Mouse (Mus musculus): Measurements from ENCODE around the gene Rsrc1.

Gene Rsrc1

DNA sequence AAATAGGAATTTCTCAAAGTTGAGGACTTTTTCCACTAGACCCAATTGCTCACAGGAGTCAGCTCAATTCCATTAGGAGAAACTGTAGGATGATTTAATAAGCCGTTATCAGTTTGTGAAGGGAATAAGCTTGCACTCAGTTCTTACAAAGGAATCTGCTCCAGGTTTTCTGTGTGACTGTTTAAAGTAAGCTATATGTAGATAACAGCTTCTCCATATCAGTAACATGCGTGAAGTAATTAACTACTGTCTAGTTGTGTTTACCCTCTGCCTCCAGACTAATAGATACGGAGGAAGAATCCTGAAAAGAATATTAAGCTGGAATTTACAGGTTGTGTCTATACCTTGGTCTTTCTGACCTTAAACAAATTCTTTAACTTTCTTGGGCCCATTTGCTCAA is 299.1 kb downstream of the Rsrc1 start:
- no peak for DNase-seq (ENCODE audit: low read depth, low spot score)

GRCm38 (mm10) chr3:67284039-67284438 is 302.8 kb downstream of the Rsrc1 start:
- no peak for DNase-seq (ENCODE audit: low read depth, low spot score)

DNA sequence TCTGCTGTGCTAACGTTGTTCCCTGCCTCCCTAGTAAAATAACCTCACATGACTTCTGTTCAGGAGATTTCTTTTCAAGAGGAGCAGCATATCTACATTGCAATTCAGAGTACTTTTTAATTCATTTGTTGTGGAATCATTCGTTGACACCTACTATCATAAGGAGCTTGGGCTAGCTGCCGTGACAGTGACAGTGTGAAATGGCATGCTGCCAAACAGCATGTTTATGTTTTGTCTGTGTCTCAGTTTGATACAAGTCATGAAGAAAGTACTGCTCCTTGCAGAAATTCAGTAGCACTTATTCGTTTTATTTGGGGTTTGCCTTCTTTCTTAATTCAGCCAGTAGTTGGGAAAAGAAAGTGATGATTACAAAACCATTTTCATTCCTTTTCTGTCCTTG is 303.7 kb downstream of the Rsrc1 start:
- DNase-seq (ENCODE audit: low read depth, low spot score) = no peak

DNA sequence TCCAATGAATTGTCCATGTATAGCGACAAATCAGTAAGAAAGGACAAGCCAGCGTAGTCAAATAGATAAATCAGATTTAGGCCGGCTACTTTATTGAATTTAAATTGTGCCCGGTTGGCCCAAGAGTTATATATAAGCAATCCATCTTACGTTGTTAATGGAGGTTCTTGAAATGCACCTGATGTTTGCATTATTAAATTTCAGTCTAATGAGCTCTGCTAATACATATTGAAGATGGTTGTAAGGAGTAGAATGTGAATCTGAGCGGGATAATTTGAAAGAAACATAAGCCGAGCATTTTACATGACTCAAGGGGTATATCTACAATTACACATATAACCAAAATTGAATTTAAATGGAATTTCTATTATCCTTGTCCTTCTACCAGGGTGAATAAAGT is 307.5 kb downstream of the Rsrc1 start:
- no peak for DNase-seq (ENCODE audit: low read depth, low spot score)

DNA sequence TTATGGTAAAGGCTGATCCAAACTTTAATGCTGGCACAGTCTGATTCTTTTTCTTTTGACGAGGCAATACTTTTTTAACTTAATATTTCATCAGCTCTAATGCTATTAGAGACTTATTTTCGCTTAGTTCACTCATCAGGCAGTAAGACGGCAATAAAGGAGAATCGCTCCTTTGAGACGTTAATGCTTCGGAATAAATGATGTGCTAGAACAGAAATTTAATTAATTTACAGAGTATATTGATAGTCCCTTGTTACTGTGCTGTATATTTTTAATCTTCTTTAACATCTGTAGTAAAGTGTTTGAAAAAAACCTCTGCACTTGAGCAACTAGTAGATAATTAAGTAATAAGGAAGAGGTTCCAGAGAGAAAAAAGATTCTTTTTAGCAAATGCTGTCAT is 308.3 kb downstream of the Rsrc1 start:
- no peak for DNase-seq (ENCODE audit: low read depth, low spot score)

DNA sequence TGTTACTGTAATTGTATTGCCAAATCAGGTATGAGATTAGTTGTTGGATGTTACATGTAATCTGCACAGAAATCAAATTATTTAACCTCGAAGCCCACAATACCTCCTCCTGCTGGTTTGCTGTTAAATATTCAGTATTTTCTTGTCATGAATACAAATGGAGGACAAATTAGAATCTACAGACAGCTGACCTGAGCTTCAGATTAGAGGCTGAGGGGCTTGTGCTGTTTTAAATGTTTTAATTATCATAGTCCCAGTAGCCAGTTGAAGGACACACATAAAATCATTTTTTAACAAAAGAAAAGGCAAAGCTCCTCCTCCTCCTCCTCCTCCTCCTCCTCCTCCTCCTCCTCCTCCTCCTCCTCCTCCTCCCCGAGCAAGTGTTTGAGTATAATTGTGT is 327.5 kb downstream of the Rsrc1 start:
- DNase-seq (ENCODE audit: low read depth, low spot score) = no peak

DNA sequence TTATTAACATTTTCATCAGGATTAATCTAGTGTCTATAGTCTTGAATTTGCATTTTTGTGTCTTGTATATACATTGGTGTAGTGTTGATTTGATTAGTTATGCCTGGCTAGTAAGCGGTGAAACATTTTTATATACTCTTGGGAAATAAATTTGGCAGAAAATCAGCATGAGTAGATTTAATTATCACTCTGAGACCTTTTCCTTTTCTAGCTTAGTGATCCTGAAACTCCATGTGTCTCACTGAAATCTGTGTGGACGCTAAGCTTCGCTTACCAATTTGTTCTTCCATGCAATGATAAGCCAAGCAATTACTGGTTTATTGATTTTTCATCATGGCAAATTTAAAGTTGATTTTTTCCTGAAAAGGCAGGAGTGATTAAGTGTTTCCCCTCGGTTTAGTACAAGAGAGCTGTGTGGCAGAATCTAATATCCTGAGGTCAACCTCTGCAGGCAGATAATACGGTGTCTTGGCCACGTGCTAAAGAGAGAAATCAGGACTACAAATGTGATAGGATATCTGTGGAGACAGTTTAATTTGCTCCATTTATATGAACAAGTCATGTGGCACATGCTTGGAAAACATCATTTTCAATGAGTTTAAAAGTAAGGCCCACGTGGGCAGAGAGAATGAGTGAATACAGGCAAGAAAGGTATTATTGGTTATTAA is 328.6 kb downstream of the Rsrc1 start:
- DNase-seq (ENCODE audit: low read depth, low spot score) = no peak

- no peak for DNase-seq (ENCODE audit: low read depth, low spot score)
Observed at GRCm38 (mm10) chr3:67311436-67311835, 330.2 kb downstream of the Rsrc1 start.

DNA sequence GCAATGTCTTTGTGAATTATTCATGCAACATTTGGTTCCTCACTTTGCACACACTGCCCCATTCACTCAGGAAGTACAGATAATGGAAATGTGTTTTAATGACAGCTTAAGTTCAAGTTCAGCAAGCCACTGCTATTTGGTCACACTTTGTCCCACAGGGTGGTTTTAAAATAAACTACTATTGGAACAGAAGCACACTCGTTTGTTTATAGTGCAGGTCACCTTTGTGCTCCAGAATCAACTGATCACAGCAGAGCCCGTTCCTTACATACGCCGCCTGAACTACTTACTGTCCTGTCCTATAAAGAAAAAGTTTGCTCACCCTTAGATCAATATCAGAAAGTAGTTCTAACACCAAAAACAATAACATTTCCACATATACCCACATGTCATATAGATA is 341.2 kb downstream of the Rsrc1 start:
- DNase-seq (ENCODE audit: low read depth, low spot score) = no peak

DNA sequence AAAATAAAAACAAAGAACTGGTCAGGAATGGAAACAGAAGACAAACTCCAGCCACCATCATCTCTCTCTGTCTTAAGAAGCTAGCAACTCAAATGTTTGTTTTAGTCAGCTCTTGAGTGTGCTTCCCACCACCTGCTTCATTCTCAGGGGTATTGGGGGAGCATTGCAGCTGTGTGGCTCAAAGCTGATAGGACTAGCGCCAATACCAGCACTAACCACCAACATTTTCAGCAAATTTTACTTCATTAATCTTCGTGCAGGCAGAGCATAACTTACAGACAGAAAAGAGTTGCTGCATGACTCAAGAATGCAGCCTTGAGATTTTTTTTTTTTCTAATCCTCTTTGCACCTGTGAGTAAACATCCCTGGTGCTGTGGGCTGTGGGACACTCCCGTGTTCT is 358.4 kb downstream of the Rsrc1 start:
- no peak for DNase-seq (ENCODE audit: low read depth, low spot score)

- DNase-seq (ENCODE audit: low read depth, low spot score) = no peak
Observed at GRCm38 (mm10) chr3:67340921-67341320, 359.7 kb downstream of the Rsrc1 start.

DNA sequence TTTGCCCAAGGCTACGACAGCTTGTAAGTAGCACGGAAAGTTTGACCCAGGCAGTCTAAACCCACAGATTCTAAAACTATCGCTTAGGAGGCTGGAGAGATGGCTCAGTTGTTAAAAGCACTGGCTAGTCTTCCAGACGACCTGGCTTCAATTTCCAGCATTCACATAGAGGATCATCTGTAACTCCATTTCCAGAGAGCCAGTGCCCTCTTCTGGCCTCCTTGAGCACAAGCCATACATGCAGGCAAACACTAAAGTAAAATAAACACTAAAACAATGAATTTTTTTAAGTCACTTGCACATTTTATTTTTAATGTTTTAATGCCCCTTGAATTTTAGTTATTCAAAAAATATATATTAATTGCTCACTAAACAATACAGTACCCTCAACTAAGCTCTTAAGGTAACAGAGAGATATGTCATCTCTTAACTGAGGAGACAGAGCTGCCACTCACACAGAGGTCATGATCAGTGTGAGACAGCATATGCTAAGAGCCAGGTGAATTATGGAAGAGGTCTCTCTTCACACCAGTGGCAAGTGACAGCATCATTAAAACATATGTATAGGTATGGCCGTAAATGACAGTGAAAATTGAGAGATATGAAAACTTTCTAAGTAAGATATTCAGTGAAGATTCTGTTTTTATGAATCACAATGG is 361.9 kb downstream of the Rsrc1 start:
- no peak for DNase-seq (ENCODE audit: low read depth, low spot score)

DNA sequence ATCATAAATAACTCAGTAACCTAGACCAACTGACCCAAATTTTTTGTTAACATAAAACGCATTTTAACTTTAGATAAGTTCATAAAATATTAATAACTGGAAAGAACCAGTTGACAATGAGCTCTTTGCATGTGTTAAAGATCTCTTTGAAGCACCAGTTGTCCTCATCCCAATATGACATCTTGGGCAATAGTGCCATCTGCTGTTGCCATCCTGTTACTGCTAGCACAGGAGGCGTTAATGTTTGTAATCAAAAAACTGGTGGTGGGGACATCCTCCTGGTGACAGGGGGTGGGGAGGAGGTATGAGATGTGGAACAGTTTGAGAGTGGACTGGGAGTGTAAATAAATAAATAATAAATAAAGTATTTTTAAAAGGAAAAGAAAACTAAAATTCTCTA is 363.4 kb downstream of the Rsrc1 start:
- peak; percentile 22 for DNase-seq (ENCODE audit: low read depth, low spot score)

- DNase-seq (ENCODE audit: low read depth, low spot score) = no peak
Observed at GRCm38 (mm10) chr3:67346674-67347073, 365.5 kb downstream of the Rsrc1 start.

DNA sequence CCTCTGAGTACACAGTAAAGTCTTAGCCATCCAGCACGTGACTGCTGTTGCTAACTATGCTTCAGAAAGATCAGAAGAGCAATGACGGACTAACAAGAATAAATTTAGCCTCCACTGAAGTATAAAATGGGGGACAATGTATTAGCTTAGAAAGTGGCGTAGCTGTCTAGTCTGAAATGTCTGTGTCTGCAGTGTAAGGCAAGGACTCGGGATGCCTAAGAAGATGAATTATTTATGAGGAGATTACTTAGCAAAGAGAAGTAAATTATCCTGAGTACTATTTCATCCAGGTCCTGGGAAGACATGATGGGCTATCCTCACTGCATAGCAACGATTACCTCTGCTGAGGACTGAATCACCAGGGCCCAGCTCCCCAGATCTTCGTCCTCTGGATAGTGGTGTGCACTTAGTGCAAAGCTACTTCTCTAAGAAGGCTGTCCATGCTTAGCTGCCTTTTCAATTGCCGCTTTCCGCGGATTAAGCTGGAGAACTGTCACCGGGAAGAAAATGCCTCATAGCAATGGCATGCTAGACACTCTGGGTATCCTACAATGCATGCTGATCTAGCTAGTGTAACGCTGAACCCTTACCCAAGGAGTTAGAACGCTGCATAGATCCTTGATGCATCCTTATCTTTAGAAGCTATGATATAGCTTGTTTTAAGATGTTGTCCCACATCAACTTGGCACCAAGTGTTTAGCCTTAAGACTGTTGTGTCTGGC is 370.4 kb downstream of the Rsrc1 start:
- no peak for DNase-seq (ENCODE audit: low read depth, low spot score)

GRCm38 (mm10) chr3:67352128-67352762 is 371.1 kb downstream of the Rsrc1 start:
- DNase-seq (ENCODE audit: low read depth, low spot score) = peak; percentile 45

DNA sequence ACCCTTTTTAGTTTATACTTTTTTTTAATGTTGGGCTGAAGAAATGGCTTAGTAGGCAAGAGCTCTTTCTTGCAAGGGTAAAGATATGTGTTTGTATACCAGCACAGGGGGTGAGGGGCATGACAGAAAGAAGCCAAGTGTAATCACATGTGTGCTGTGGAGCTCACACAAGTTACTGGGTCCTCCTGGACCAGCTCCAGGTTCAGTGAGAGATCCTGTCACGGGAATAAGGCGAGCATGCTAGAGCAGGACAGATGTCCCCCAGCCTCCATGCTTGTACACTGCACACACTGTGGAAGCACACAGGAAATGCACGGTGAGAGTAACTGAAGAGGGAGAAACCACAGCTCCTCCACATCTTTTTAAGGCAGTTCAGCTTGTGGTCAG is 371.6 kb downstream of the Rsrc1 start:
- DNase-seq (ENCODE audit: low read depth, low spot score) = no peak

GRCm38 (mm10) chr3:67358376-67358775 is 377.2 kb downstream of the Rsrc1 start:
- no peak for DNase-seq (ENCODE audit: low read depth, low spot score)

DNA sequence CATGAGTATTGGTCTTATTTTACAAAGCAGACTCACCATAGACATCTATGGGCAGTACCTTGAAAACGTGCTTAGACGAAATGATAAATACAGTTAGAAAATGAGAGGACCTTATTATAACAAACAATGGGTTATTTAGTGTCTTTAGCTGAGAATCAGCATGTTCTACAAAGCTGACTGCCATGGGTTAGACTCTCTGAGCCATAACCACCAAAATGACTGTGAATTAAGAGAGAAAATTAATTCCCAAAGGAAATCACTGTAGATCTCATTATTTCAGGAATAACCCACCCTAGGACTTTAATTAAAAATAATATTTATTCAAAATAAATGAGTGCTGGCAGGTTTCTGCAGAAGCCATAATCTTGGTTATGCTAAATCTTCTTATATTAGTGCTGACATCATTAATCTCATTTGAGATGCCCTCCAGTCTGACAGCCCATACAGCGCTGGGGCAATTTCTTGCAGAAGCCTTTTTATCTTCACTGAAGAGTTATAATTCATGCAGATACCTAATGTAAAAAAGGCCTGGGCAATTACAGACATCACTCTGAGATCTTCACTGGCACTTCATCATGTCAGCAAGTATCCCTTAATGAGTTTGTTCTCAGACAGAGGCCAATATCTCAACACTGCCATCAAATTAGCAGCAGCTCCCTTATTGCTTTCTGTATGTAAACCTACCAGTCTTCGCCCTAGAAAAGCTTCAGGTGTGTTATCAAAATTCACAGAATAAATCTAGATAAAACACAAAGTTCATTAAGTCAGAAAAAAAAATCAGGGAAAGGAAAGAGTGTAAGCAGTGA is 385.1 kb downstream of the Rsrc1 start:
- no peak for DNase-seq (ENCODE audit: low read depth, low spot score)

DNA sequence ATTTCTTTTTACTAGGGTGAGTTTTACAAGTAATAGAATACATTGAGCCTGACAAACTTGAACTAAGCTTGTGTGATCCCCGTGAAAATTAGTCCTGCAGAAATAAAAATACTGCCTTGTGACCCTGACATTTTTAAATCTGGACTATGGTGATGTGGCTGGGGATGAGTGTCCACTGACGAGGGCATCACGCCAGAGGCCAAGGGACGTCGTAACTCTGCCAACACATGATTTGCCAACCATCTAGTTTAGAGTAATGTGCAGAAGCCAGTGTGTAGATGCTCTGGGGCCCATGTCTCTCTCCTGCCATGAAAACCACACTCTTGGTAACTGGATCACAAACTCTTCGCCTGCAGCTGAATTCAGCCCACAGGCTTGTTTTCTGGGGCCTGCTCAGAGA is 386.3 kb downstream of the Rsrc1 start:
- DNase-seq (ENCODE audit: low read depth, low spot score) = no peak

DNA sequence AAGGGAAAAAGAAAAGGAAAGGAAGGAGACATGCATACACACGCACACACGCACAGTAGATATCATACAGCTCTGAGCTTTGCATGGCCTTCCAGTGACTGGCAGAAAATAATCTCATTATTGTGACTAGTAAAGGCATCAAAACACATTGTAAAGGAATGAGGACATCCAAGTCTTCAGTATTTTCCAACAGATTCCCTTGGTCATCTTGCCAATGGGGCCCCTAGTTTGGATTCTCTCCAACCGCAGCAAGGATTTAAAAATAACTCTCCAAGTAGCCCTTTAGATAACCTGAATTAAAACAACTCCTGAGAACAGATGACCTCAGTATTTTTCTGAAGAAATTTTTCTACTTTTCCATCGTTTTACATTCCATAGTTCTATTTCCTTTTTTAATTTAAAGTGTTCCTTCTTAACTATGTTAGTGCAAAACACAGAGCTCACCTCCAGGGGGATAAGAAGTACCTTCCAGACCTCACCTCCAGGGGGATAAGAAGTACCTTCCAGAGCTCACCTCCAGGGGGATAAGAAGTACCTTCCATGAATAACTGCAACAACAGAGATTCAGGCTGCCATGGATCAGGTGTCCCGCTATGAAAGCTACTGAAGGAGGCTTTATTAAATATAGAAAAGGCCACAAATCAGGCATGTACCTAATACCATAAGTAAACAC is 388.4 kb downstream of the Rsrc1 start:
- no peak for DNase-seq (ENCODE audit: low read depth, low spot score)
